Mouse (Mus musculus): Measurements from ENCODE around the gene Tmem25. TPM values are rescaled to one million over a fixed set of nuclear protein-coding genes. Genes with fewer than 3 reads are reported as not detected.

Tmem25 gene
- total and polyA plus RNA-seq, 3 experiments = 0.25 to 1.5 (median 0.28) TPM

DNA sequence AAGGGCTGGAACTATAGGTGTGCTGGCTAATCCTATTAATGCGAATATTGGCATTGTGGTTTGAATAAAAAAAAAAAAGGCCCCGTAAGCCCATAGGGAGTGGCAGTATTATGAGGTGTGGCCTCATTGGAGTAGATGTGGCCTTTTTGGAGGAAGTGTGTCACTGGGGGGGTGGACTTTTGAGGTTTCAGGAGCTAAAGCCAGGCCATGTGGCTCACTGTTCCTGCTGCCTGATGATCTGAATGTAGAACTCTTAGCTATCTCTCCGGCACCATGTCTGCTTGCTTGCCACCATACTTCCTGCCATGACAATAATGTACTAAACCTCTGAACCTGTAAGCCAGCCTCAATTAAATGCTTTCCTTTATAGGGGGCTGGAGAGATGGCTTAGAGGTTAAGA lies 51.8 kb downstream of the Tmem25 start:
- Histone ChIP-seq H3K4me3 (replicated peaks in 1 of 3; ENCODE audit: low read depth in 2 of 3, low read length in 2 of 3, poor library complexity in 1 of 3) (no peak overlapping the region), H3K4me2 (ENCODE audit: insufficient read depth, low read depth, poor library complexity, severe bottlenecking) (no peak overlapping the region), H3K79me2 (replicated peaks; ENCODE audit: control insufficient read depth, extremely low read depth, insufficient read depth, poor library complexity, severe bottlenecking) (peaks cover 3% of the 10 kb centered on the region; the same call in 1 of the 2 replicates), H3K27me3 (replicated peaks) (no peaks in the 10 kb centered on the region), H3K9ac (ENCODE audit: insufficient read depth, low read depth) (no peak overlapping the region), H3K9me3 (replicated peaks; ENCODE audit: low read length) (no peaks in the 10 kb centered on the region), H3K4me1 (ENCODE audit: control insufficient read depth in 1 of 2, insufficient read depth in 2 of 2) (peaks cover 0 to 8% of the 10 kb centered on the region in 2 experiments; a peak in 1 of 4 replicates), H3K36me3 (replicated peaks in 1 of 2; ENCODE audit: control insufficient read depth in 1 of 2, insufficient read depth in 1 of 2, low read length in 1 of 2) (peaks cover 76 to 82% of the 10 kb centered on the region in 2 experiments), H3K27ac (ENCODE audit: insufficient read depth, low read depth) (no peak overlapping the region)
- dilution Hi-C loops (cut with MboI; ENCODE audit: extremely low pct_ligation_motif_present, extremely low pct_unique_long_range_greater_than_20kb, low sequenced_read_pairs) = no loop called here
- in situ Hi-C loops (cut with MboI; ENCODE audit: low pct_ligation_motif_present, low pct_unique_long_range_greater_than_20kb, low sequenced_read_pairs) = no loop called here
- TF ChIP-seq TBP (conservative IDR thresholded peaks at IDR 0.05; ENCODE audit: low read depth, low read length) = no peak
- no peak for TF ChIP-seq ZC3H11A (IDR thresholded peaks at IDR 0.05; ENCODE audit: low read depth, low read length)
- no peak for TF ChIP-seq CHD1 (IDR thresholded peaks at IDR 0.05; ENCODE audit: low read depth, low read length)
- TF ChIP-seq BHLHE40 (IDR thresholded peaks at IDR 0.05; ENCODE audit: low read depth, low read length) = no peak
- no peak for TF ChIP-seq ZKSCAN1 (IDR thresholded peaks at IDR 0.05; ENCODE audit: borderline replicate concordance, low read depth, low read length)
- no peak for TF ChIP-seq CTCF (conservative IDR thresholded peaks at IDR 0.05 in 1 of 2, IDR thresholded peaks at IDR 0.05 in 1 of 2; ENCODE audit: low read depth in 2 of 2, low read length in 2 of 2)
- no peak for TF ChIP-seq MAX (IDR thresholded peaks at IDR 0.05; ENCODE audit: low read length)
- TF ChIP-seq EP300 (IDR thresholded peaks at IDR 0.05; ENCODE audit: low read length) = no peak
- TF ChIP-seq JUND (conservative IDR thresholded peaks at IDR 0.05; ENCODE audit: low read depth, low read length) = no peak
- no peak for TF ChIP-seq ETS1 (conservative IDR thresholded peaks at IDR 0.05; ENCODE audit: low read depth, low read length)
- TF ChIP-seq CHD2 (IDR thresholded peaks at IDR 0.05; ENCODE audit: low read length) = no peak
- TF ChIP-seq TCF12 (IDR thresholded peaks at IDR 0.05; ENCODE audit: low read depth, low read length) = no peak
- TF ChIP-seq IRF4 (IDR thresholded peaks at IDR 0.05; ENCODE audit: low read depth, low read length) = no peak
- no peak for TF ChIP-seq SMC3 (IDR thresholded peaks at IDR 0.05; ENCODE audit: low read depth, low read length)
- TF ChIP-seq HCFC1 (IDR thresholded peaks at IDR 0.05; ENCODE audit: low read depth, low read length) = no peak
- no peak for TF ChIP-seq MAZ (IDR thresholded peaks at IDR 0.05; ENCODE audit: low read depth, low read length)
- no peak for TF ChIP-seq RAD21 (IDR thresholded peaks at IDR 0.05; ENCODE audit: low read depth, low read length)
- no peak for DNase-seq (ENCODE audit: extremely low read depth)

DNA sequence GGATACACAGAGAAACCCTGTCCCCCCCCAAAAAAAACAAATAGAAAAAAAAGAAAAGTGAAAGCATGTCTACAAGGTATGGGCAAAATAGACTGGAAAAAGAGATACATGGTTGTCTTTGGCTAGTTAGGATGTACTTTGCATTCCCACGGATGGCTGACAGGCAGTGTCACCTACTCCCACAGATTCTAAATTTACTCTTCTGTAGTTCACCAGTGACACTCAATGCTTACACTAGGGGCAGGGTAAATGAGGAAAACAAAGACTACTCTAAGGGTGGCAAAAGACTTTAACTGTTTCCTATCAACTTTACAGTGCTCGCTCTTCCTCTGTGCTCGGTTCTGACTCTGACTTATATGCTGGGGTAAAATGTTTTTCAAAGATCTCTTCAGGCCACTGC lies 52.4 kb downstream of the Tmem25 start:
- H3K79me2 ChIP-seq (replicated peaks; ENCODE audit: control insufficient read depth, extremely low read depth, insufficient read depth, poor library complexity, severe bottlenecking) = peaks cover 3% of the 10 kb centered on the region; the same call in 1 of the 2 replicates
- no peak overlapping the region for H3K4me3 ChIP-seq (replicated peaks in 1 of 3; ENCODE audit: low read depth in 2 of 3, low read length in 2 of 3, poor library complexity in 1 of 3)
- dilution Hi-C loops (cut with MboI; ENCODE audit: extremely low pct_ligation_motif_present, extremely low pct_unique_long_range_greater_than_20kb, low sequenced_read_pairs) (no loop called here), in situ Hi-C loops (cut with MboI; ENCODE audit: low pct_ligation_motif_present, low pct_unique_long_range_greater_than_20kb, low sequenced_read_pairs) (no loop called here)
- TF ChIP-seq NRF1 (IDR thresholded peaks at IDR 0.05; ENCODE audit: low read depth, low read length) (no peak), GABPA (IDR thresholded peaks at IDR 0.05; ENCODE audit: insufficient replicate concordance, low read depth, low read length) (no peak), UBTF (IDR thresholded peaks at IDR 0.05; ENCODE audit: low read depth, low read length) (no peak), MEF2A (IDR thresholded peaks at IDR 0.05; ENCODE audit: borderline replicate concordance, low read depth, low read length) (no peak), MAFK (IDR thresholded peaks at IDR 0.05; ENCODE audit: insufficient replicate concordance, low read length) (no peak), MAZ (IDR thresholded peaks at IDR 0.05; ENCODE audit: low read depth, low read length) (no peak), ELF1 (IDR thresholded peaks at IDR 0.05; ENCODE audit: low read depth, low read length) (no peak), EP300 (IDR thresholded peaks at IDR 0.05; ENCODE audit: low read length) (no peak), TBP (conservative IDR thresholded peaks at IDR 0.05; ENCODE audit: low read depth, low read length) (no peak), ZC3H11A (IDR thresholded peaks at IDR 0.05; ENCODE audit: low read depth, low read length) (no peak)
- H3K9me3 ChIP-seq (replicated peaks; ENCODE audit: low read length) = no peaks in the 10 kb centered on the region
- H3K36me3 ChIP-seq (replicated peaks in 1 of 2; ENCODE audit: control insufficient read depth in 1 of 2, insufficient read depth in 1 of 2, low read length in 1 of 2) = peaks cover 72 to 77% of the 10 kb centered on the region in 2 experiments
- no peak overlapping the region for H3K9ac ChIP-seq (ENCODE audit: insufficient read depth, low read depth)
- H3K4me2 ChIP-seq (ENCODE audit: insufficient read depth, low read depth, poor library complexity, severe bottlenecking) = no peak overlapping the region
- H3K4me1 ChIP-seq (ENCODE audit: control insufficient read depth in 1 of 2, insufficient read depth in 2 of 2) = peaks cover 0 to 8% of the 10 kb centered on the region in 2 experiments; a peak in 1 of 4 replicates
- DNase-seq (ENCODE audit: extremely low read depth) = no peak
- H3K27ac ChIP-seq (ENCODE audit: insufficient read depth, low read depth) = no peak overlapping the region
- H3K27me3 ChIP-seq (replicated peaks) = no peaks in the 10 kb centered on the region

Data from CH12.LX (cell line).